Mouse (Mus musculus) spleen, adult 18-20 months (tissue): Measurements from ENCODE around the gene Rrp8.

ENCODE experiments used
- DNase-seq, 2 experiments: peaks; one replicate each; pipeline ENCODE4 v3.0.0; 2022; ENCODE audit warnings: mixed read lengths in 2 of 2

Rrp8 gene

GRCm38 (mm10) chr7:105690875-105691274 is 46.3 kb downstream of the Rrp8 start:
- no peak for DNase-seq

GRCm38 (mm10) chr7:105685541-105686197 is 51.5 kb downstream of the Rrp8 start:
- no peak for DNase-seq
